Mouse (Mus musculus) spleen, adult 18-20 months (tissue): Measurements from ENCODE around the gene Tspan6.

Source experiments
- DNase-seq, 2 experiments: peaks; one replicate each; pipeline ENCODE4 v3.0.0; 2022; ENCODE audit warnings: mixed read lengths in 2 of 2

The Tspan6 gene

GRCm38 (mm10) chrX:133898014-133898542 is at the start of gene Tspan6:
Tspan6 (minus strand) TSS chrX:133898429.
- peak; percentile 41 to 55 for DNase-seq

GRCm38 (mm10) chrX:133947427-133947826 is 49.2 kb upstream of the Tspan6 start:
- DNase-seq, result peak in 1 of 2 experiments; percentile 19

- DNase-seq, result no peak
Observed at GRCm38 (mm10) chrX:133939561-133939960, 41.3 kb upstream of the Tspan6 start.

- DNase-seq, result no peak
Observed at GRCm38 (mm10) chrX:133936605-133937225, 38.5 kb upstream of the Tspan6 start.

- DNase-seq, result peak in 1 of 2 experiments; percentile 7
Observed at GRCm38 (mm10) chrX:133931302-133932013, 33.2 kb upstream of the Tspan6 start.

GRCm38 (mm10) chrX:133926760-133927159 is 28.5 kb upstream of the Tspan6 start:
- DNase-seq, result no peak

GRCm38 (mm10) chrX:133921187-133921586 is 23.0 kb upstream of the Tspan6 start:
- DNase-seq, result no peak

- DNase-seq, result no peak
Observed at GRCm38 (mm10) chrX:133914219-133914618, 16.0 kb upstream of the Tspan6 start.

- DNase-seq, result no peak
Observed at GRCm38 (mm10) chrX:133913006-133913405, 14.8 kb upstream of the Tspan6 start.

GRCm38 (mm10) chrX:133911397-133912103 is 13.3 kb upstream of the Tspan6 start:
- DNase-seq, result no peak

GRCm38 (mm10) chrX:133908261-133908660 is 10.0 kb upstream of the Tspan6 start, which contains the start of gene Srpx2:
Srpx2 (plus strand) TSS chrX:133908426.
- DNase-seq, result no peak

- no peak for DNase-seq
Observed at GRCm38 (mm10) chrX:133888111-133888510, 10.1 kb downstream of the Tspan6 start.

- DNase-seq, result no peak
Observed at GRCm38 (mm10) chrX:133887308-133887707, 10.9 kb downstream of the Tspan6 start.

GRCm38 (mm10) chrX:133869743-133870142 is 28.5 kb downstream of the Tspan6 start:
- DNase-seq, result no peak

- no peak for DNase-seq
Observed at GRCm38 (mm10) chrX:133853637-133854036, 44.6 kb downstream of the Tspan6 start.

GRCm38 (mm10) chrX:133850680-133851079 is 47.5 kb downstream of the Tspan6 start, which contains the start of gene Tnmd:
Tnmd (plus strand) TSS chrX:133850980.
- DNase-seq, result no peak
